Mouse (Mus musculus): ENCODE data around the gene Nmnat2.
"Not testable (repeated sequence)": the region's sequence is repeated elsewhere in the genome, so short reads cannot be mapped to it uniquely, and the experiment has no call there.

Gene Nmnat2

GRCm38 (mm10) chr1:153054112-153054821 lies 99.5 kb downstream of the Nmnat2 start:
- DNase-seq (ENCODE audit: low spot score in 2 of 2): peak; percentile 19 to 20

DNA sequence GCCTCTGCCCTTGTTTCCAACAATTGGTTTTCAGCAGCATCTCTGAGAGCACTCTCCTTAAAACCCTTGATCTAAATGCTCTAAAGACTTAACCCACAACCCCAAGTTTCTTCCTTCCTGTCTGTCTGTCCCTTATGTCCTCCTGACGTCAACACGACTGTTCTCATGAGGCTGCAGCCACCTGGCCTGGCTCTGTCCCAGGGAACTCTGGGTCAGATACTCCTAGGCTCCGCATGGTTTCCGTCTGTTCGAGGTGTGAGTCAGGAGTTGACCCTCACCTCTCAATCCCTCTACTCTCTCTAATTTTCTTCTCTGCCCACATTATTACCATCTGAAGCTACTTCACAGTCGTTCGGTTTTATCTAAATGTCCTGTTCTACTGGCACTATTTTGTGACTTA lies 103.5 kb downstream of the Nmnat2 start:
- no peak for DNase-seq (ENCODE audit: low spot score in 2 of 2)

DNA sequence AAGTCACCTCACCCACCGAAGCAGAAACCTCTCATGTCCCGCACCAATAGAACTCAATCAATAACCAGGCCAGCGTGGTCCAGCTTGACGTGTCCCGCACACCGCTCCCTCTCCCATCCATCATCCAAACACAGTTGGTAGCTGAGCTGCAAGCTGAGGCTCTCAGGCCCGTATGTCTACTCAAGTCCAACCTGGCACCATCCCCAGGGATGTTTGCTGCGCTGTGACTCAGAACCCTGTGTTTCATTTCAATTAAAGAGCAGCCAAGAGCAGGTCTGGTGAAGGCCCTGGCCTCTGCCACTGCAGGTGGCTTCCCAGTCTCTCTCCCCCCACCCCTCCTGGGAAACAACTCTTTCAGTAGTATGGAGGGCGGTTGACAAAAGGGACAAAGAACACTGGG lies 104.8 kb downstream of the Nmnat2 start:
- DNase-seq (ENCODE audit: low spot score in 2 of 2): no peak

- no peak for DNase-seq (ENCODE audit: low spot score in 2 of 2)
These were observed 107.8 kb downstream of the Nmnat2 start for GRCm38 (mm10) chr1:153062547-153062946.

- DNase-seq (ENCODE audit: low spot score in 2 of 2): no peak
These were observed 110.1 kb downstream of the Nmnat2 start for GRCm38 (mm10) chr1:153064784-153065390.

DNA sequence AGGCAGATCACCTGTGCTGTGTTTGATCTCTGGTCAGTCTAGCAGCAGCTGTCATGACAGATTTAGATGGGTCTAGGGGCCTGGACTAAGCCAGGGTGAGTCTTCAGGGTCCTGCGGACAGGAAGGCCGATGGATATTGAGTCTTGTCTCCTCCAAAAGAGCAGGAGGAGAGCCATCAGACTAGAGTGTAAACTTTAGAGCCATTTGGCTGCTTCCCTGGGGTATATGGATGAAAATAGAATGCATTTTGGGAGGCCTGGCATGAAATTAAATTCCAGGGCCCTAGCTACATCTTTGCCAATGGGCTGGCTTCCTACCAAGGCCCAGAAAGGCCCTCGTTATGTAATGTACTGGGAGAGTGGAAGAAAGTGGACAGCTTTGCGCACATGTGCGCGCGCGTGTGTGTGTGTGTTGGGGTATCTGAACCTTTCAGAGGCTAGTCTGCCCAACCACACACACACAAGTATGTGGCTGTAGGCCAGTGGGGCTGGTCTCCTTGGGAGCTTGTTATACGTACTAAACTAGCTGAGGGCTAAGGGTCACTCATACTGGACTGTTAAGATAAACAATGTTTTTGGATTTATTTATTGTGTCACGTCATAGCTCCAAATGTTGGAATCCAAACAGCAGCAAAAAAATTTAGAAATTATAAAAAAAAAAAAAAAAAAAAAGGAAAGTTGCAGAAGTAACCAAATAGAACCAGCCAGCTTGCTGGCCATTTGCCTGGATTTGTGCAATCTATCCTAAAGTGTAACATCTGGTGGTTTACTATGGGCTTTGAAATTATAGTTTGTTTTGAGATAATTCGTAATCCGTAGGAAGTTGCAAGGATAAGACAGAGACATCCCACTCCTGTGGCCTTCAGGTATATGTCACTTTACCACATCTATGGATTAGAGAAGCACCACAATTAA lies 110.9 kb downstream of the Nmnat2 start:
- DNase-seq (ENCODE audit: low spot score in 2 of 2): peak; percentile 36 to 46

DNA sequence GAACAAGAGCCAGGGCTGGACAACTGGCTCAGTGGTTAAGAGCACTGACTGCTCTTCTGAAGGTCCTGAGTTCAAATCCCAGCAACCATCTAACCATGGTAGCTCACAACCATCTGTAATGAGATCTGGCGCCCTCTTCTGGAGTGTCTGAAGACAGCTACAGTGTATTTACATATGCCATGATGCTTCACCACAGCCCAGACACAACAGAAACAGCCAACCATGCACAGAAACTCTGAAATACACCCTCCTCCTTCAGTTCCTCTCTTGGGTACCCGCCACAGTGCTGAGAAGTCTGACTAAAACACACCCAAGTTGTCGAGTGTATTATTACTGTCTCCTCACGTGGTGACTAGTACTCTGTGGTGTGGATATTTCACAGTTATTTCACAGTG lies 111.6 kb downstream of the Nmnat2 start:
- DNase-seq (ENCODE audit: low spot score in 2 of 2): no peak

GRCm38 (mm10) chr1:153071563-153071962 lies 116.8 kb downstream of the Nmnat2 start:
- DNase-seq (ENCODE audit: low spot score in 2 of 2): no peak

- no peak for DNase-seq (ENCODE audit: low spot score in 2 of 2)
These were observed 117.2 kb downstream of the Nmnat2 start for GRCm38 (mm10) chr1:153071995-153072394.

DNA sequence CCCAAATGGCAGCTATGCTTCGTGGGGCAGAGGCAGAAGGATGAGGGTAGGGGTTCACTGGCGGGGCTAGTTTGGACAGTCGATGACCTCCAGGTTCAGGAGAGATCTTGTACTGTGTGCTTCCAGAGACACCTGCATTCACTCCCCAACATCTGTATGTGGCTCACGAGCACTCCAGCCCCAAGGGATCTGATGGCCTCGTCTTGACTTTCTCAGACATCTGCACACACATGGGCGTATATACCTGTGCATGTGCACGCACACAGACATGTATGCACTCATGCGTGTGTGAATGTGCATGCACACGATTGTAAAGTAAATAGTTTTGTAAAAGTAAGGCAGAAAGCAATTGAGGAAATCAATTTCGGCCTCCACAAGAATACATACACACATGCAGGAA lies 117.9 kb downstream of the Nmnat2 start:
- DNase-seq (ENCODE audit: low spot score in 2 of 2): no peak

- DNase-seq (ENCODE audit: low spot score in 2 of 2): no peak
These were observed 118.6 kb downstream of the Nmnat2 start for GRCm38 (mm10) chr1:153073441-153073840.

- no peak for DNase-seq (ENCODE audit: low spot score in 2 of 2)
These were observed 120.4 kb downstream of the Nmnat2 start for GRCm38 (mm10) chr1:153075087-153075736.

DNA sequence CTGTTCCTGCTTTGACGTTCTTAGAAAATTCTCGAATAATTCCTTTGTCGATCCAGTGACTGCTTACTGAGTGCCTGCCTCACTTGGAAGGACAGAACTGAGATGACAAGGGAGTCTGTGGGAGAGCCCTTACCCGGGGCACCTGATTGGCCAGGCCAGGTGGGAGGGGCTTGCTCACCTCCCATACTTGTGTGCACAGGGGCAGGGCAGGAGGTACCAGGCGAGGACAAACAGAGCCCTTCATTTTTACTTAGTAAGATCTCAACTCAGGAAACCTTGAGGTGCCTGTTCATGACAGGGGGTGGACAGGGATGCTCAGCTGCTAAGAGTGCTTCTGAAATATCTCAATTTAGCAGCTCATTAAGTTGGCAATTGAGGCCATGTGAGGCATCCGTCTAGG lies 121.2 kb downstream of the Nmnat2 start:
- DNase-seq (ENCODE audit: low spot score in 2 of 2): no peak

DNA sequence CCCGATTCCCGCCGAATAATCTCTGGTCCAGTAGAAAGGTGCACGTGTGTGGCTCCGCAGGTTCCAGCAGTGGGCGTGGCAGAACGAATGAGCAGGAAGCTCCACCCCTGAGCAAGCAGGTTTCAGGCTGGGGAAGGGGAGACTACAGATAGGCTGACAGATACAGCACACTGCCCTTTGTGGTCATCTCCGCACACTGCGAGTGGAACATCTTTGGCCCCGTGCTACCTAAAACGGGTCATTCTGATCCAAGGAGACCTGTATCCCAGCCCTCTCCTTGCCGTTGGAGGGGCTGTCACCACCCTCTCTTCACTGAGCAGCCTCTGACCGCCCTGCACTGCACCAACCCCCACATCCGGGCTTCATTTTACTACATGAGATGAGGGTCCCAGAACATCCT lies 128.4 kb downstream of the Nmnat2 start:
- not testable (repeated sequence) for DNase-seq (ENCODE audit: low spot score in 2 of 2)

DNA sequence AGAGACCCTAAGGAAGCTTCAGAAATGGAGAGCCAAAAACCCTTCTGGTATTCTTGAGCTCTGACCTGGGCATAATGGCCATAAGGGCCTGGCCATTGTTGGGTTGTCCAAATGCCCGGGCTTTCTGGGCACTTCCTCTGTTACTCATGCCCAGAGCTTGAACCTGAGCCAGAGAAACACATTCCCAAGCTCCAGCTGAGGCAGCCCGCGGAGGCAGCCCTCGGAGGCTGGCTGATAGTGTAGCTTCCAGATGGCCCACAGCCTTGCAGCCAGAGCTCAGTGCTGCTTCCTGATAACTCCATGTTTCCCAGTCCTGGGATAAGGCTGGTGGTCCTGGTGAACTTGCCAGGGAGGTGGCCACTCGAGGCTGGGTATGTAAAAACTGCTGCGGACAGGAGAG lies 129.4 kb downstream of the Nmnat2 start:
- DNase-seq (ENCODE audit: low spot score in 2 of 2): peak; percentile 32 to 43

GRCm38 (mm10) chr1:153085198-153085597 lies 130.4 kb downstream of the Nmnat2 start:
- DNase-seq (ENCODE audit: low spot score in 2 of 2): no peak

- no peak for DNase-seq (ENCODE audit: low spot score in 2 of 2)
These were observed 133.0 kb downstream of the Nmnat2 start for GRCm38 (mm10) chr1:153087771-153088170.

DNA sequence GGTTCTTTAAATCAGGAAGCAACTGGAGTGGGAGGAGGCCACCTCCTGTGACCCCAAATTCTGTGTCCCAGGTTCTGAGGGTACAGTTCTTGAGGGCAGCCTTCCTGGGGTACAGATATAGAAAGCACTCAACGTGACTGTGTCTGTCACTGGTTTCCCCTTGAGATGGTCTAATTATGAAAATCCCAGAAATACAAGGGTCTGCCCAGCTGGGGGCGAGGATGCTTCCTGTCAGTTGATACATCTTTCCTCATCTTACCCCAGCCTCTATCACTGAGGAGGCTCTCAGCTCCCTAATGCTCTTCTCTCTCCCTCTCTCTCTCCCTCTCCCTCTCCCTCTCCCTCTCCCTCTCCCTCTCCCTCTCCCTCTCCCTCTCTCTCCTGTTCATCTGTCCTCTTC lies 135.3 kb downstream of the Nmnat2 start:
- DNase-seq (ENCODE audit: low spot score in 2 of 2): no peak

DNA sequence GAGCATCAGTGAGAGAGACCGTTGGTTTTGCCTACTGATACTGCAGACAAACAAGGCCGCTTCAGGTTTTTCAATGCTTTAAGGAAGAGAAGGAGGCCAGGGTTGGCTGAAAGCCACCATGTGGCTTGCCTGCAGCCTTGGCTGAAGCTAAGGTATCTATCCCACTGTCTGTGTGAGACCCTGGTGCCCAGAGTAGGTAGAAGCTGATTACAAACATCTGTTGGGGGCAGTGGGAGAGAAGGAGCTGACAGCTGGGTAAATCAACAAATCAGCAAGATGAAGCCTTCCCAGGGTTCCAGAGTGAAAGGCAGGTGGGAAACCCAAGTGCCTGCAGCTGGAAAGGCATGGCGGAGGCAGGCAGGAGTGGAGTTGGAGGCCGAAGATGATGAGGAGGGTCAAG lies 136.0 kb downstream of the Nmnat2 start:
- no peak for DNase-seq (ENCODE audit: low spot score in 2 of 2)

DNA sequence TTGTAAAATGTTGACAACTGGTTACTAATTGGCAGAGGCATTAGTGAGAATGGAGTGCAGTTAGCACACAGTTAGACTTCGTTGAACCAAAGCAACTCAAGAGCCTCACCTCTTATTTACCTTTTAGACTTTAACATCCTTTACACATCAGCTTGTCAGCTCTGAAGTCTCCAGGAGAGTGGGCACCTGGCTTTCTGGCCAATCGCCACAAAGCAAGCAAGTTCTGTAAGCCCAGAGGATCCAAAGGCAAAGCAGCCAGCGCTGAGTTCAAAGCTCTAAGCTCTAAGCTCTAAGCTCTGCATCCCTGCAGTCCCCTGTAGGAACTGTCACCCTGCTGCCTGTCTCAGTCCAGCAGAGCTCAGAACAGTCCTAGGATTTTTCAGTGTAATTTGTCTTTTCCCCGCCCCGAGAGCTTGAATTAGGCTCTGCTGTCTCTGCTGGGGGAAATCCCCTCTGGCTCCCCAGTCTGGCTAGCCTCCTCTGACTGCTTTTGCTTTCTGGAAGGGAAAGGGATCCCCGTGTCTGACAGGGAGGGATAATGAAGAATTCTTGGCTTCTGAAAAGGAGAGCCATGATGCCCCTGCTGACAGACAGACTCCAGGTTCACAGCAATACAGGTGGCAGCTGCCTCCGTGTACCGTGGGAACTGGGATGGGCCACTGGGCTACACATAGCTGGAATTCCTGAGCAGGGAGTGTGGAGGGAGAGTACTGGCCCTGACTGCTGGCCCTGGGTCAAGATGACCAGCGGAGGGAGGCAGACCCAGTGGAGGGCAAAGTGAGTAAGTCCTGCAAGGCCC lies 136.8 kb downstream of the Nmnat2 start:
- no peak for DNase-seq (ENCODE audit: low spot score in 2 of 2)
